Mouse (Mus musculus) forebrain, embryonic 13.5 days (tissue): Measurements from ENCODE around the gene Gp5. TPM values are rescaled to one million over a fixed set of nuclear protein-coding genes. Genes with fewer than 3 reads are reported as not detected.
"Not testable (repeated sequence)": the region's sequence is repeated elsewhere in the genome, so short reads cannot be mapped to it uniquely, and the experiment has no call there.

Source experiments
- ATAC-seq: fragments of 200-750 bp; cut with Nextera tagmentation; 2 replicates; pipeline ENCODE4 v1.8.0; 2017
- H3K27ac ChIP-seq: fragments of 300-500 bp; sonication (generic); 2 replicates; pipeline ENCODE4 v1.5.1; 2015; ENCODE audit warnings: inconsistent platforms, mild to moderate bottlenecking, moderate library complexity
- H3K27me3 ChIP-seq: fragments of 300-500 bp; sonication (generic); 2 replicates; pipeline ENCODE4 v1.6.1; 2015; ENCODE audit warnings: mild to moderate bottlenecking, inconsistent platforms
- H3K36me3 ChIP-seq: fragments of 300-500 bp; sonication (generic); 2 replicates; pipeline ENCODE4 v1.6.1; 2015; ENCODE audit warnings: mild to moderate bottlenecking, inconsistent platforms; ENCODE audit not compliant: poor library complexity, severe bottlenecking
- H3K4me1 ChIP-seq: fragments of 300-500 bp; sonication (generic); 2 replicates; pipeline ENCODE4 v1.6.1; 2015; ENCODE audit warnings: inconsistent platforms
- H3K4me2 ChIP-seq: fragments of 300-500 bp; sonication (generic); 2 replicates; pipeline ENCODE4 v1.6.1; 2015; ENCODE audit warnings: inconsistent platforms, mild to moderate bottlenecking, moderate library complexity
- H3K4me3 ChIP-seq: fragments of 300-500 bp; sonication (generic); 2 replicates; pipeline ENCODE4 v1.5.1; 2015; ENCODE audit warnings: mild to moderate bottlenecking, inconsistent platforms
- H3K9ac ChIP-seq: fragments of 300-500 bp; sonication (generic); 2 replicates; pipeline ENCODE4 v1.6.1; 2015; ENCODE audit warnings: mild to moderate bottlenecking, inconsistent platforms
- H3K9me3 ChIP-seq: fragments of 300-500 bp; sonication (generic); replicated peaks from 2 replicates; pipeline ENCODE4 v1.6.1; 2016; ENCODE audit warnings: inconsistent platforms
- WGBS: fragments of 180-500 bp; shearing (Covaris S2); methylation state at CpG from one replicate; pipeline ENCODE4 v1.1.7; 2015; 5-methylcytosine and 5-hydroxymethylcytosine counted together
- polyA plus RNA-seq: library from polyadenylated mRNA; unstranded; fragments of >200 nt; fragmentation: Nextera tagmentation; extraction: Ambion mirVana; gene quantifications from 2 replicates; pipeline ENCODE4 v1.2.1, GENCODE M21; 2015

Gp5 gene
- 0.34 and 0.64 TPM in 2 replicates for polyA plus RNA-seq

DNA sequence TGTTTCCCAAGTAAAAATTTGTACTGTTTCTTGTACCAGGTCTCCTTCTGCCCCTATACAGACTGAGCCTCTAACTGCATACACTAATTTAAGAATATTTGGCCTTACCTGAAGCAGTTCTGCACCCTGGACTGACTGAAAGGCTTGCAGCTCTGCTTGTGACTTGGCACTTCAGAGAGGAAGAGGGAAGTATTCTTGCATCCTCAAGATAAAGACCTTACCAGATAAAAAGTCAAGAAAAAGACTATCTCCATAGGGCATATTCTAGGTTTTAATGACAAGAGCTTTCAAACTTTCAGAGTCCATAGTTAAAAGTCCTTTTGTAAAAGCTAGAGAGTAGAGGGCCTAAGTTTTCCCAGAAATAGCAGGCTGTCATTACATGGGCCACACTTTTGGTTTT lies at the start of gene Gp5:
TSS of gene Gp5 (minus strand) at position 133 of the 400 bp plus-strand sequence.
- ATAC-seq: no peak
- peak within 1 kb of the TSS; percentile 52 for H3K4me3 ChIP-seq
- H3K4me2 ChIP-seq: peak within 1 kb of the TSS; percentile 91
- H3K4me1 ChIP-seq: peaks cover 22% of the 10 kb centered on the region
- peaks cover 9% of the 10 kb centered on the region; the same call in 1 of the 2 replicates for H3K36me3 ChIP-seq
- no peak within 1 kb of the TSS for H3K27ac ChIP-seq
- no peaks in the 10 kb centered on the region for H3K9me3 ChIP-seq
- peaks cover 53% of the 10 kb centered on the region for H3K27me3 ChIP-seq
- peak within 1 kb of the TSS; percentile 67 for H3K9ac ChIP-seq

- H3K36me3 ChIP-seq: peaks cover 37% of the 10 kb centered on the region
- ATAC-seq, H3K9ac ChIP-seq, H3K27me3 ChIP-seq, H3K4me1 ChIP-seq, H3K4me3 ChIP-seq, H3K9me3 ChIP-seq, H3K27ac ChIP-seq, H3K4me2 ChIP-seq: not testable (repeated sequence)
- WGBS: 93% methylated on average over 11 of the region's 11 CpGs
Measured at GRCm38 (mm10) chr16:30353489-30353888, 42.9 kb upstream of the Gp5 start.

DNA sequence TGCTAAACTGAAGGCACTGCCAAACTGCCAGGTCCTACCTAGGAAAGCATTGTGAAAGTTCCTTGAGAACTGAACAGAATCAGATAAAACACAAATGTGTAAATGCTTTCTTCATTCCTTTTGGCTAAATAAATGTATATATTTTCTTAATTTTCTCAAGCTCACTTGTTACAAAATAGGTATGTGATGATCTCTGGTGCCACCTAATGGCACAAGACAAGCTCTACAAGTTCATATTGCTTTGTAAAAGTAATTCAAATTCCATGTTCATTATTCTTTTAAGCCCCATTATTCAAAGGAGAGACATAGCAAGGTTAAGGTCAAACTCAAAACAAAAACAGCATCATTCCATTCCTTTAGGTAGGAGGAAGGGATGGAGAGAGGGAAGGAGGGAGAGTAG lies 3.7 kb upstream of the Gp5 start:
- ATAC-seq: no peak
- Histone ChIP-seq H3K27me3 (peaks cover 22% of the 10 kb centered on the region), H3K4me2 (no peak overlapping the region), H3K36me3 (peaks cover 12% of the 10 kb centered on the region; the same call in 1 of the 2 replicates), H3K4me3 (no peak overlapping the region), H3K4me1 (peaks cover 6% of the 10 kb centered on the region), H3K27ac (no peak overlapping the region), H3K9ac (no peak overlapping the region), H3K9me3 (no peaks in the 10 kb centered on the region)

- Histone ChIP-seq H3K4me2 (no peak overlapping the region), H3K27ac (no peak overlapping the region), H3K9me3 (no peaks in the 10 kb centered on the region), H3K27me3 (peaks cover 55% of the 10 kb centered on the region), H3K36me3 (peaks cover 6% of the 10 kb centered on the region; the same call in 1 of the 2 replicates), H3K4me1 (peaks cover 22% of the 10 kb centered on the region), H3K4me3 (no peak overlapping the region), H3K9ac (no peak overlapping the region)
- no peak for ATAC-seq
- whole genome bisulfite sequencing: 52% methylated on average over 8 of the region's 8 CpGs
Measured at GRCm38 (mm10) chr16:30310171-30310515, 436 bp downstream of the Gp5 start.

GRCm38 (mm10) chr16:30309395-30310170 lies 996 bp downstream of the Gp5 start:
- Histone ChIP-seq H3K4me1 (peaks cover 22% of the 10 kb centered on the region), H3K9ac (peak overlapping the region; percentile 67), H3K4me3 (peak overlapping the region; percentile 52), H3K4me2 (peak overlapping the region; percentile 91), H3K27ac (no peak overlapping the region), H3K9me3 (no peaks in the 10 kb centered on the region), H3K36me3 (peaks cover under 1% of the 10 kb centered on the region; the same call in 1 of the 2 replicates), H3K27me3 (peaks cover 57% of the 10 kb centered on the region)
- 4% methylated on average over 34 of the region's 34 CpGs for WGBS
- no peak; the same call in 1 of the 2 replicates for ATAC-seq

- Histone ChIP-seq H3K27me3 (peaks cover 64% of the 10 kb centered on the region), H3K27ac (no peak overlapping the region), H3K36me3 (no peaks in the 10 kb centered on the region), H3K4me3 (peak overlapping the region; percentile 52), H3K4me2 (peak overlapping the region; percentile 91), H3K9me3 (no peaks in the 10 kb centered on the region), H3K4me1 (peaks cover 22% of the 10 kb centered on the region), H3K9ac (peak overlapping the region; percentile 67)
- peak; percentile 71 for ATAC-seq
- WGBS: under 1% methylated on average over 71 of the region's 72 CpGs
Measured at GRCm38 (mm10) chr16:30308616-30309394, 1.8 kb downstream of the Gp5 start.

DNA sequence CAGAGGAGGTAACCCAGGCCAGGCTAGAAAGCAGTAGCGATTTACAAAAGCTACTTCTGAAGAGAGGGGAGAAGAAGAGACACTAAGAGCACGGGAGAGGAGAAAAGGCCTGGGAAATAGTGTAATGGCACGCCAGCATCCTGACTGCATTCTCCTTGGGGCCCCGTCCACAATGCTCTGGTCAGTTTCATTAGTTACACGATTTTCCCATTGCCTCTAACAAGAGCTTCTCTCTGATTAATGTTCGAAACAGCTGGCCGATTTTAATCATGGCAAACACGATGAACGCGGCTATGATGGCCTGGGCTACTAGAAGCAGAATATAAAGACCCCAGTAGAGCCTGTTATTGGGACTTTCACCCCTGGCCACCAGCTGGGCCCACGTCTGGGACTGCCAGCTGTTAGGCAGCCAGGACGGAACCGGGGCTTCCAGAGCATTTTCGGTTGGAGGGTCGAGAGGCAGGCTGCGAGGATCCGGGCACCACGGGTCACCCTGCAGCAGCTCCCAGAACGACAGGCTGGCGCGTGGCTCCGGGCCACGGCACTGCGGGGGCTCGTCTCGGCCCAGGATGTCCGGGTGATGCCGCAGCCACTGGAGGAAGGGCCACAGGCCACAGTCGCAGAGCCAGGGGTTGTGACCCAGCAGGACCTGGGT lies 2.5 kb downstream of the Gp5 start:
- Histone ChIP-seq H3K27ac (no peak overlapping the region), H3K36me3 (no peaks in the 10 kb centered on the region), H3K9ac (peak overlapping the region; percentile 67), H3K27me3 (peaks cover 67% of the 10 kb centered on the region), H3K4me2 (peak overlapping the region; percentile 91), H3K9me3 (no peaks in the 10 kb centered on the region), H3K4me1 (peaks cover 22% of the 10 kb centered on the region), H3K4me3 (peak overlapping the region; percentile 52)
- WGBS: 15% methylated on average over 29 of the region's 29 CpGs
- peak; percentile 39; the same call in 1 of the 2 replicates for ATAC-seq

GRCm38 (mm10) chr16:30307306-30307705 lies 3.3 kb downstream of the Gp5 start:
- no peak overlapping the region for H3K4me3 ChIP-seq
- WGBS: 56% methylated on average over 12 of the region's 12 CpGs
- H3K4me2 ChIP-seq: no peak overlapping the region
- H3K27me3 ChIP-seq: peaks cover 67% of the 10 kb centered on the region
- no peak for ATAC-seq
- no peaks in the 10 kb centered on the region for H3K36me3 ChIP-seq
- no peak overlapping the region for H3K9ac ChIP-seq
- no peak overlapping the region for H3K27ac ChIP-seq
- H3K9me3 ChIP-seq: no peaks in the 10 kb centered on the region
- H3K4me1 ChIP-seq: peaks cover 22% of the 10 kb centered on the region

GRCm38 (mm10) chr16:30306102-30306501 lies 4.5 kb downstream of the Gp5 start:
- Histone ChIP-seq H3K36me3 (no peaks in the 10 kb centered on the region), H3K27me3 (peaks cover 63% of the 10 kb centered on the region), H3K9ac (no peak overlapping the region), H3K27ac (no peak overlapping the region), H3K4me1 (peaks cover 22% of the 10 kb centered on the region), H3K4me3 (no peak overlapping the region), H3K9me3 (no peaks in the 10 kb centered on the region), H3K4me2 (no peak overlapping the region)
- 89% methylated on average over 4 of the region's 4 CpGs for WGBS
- no peak for ATAC-seq

DNA sequence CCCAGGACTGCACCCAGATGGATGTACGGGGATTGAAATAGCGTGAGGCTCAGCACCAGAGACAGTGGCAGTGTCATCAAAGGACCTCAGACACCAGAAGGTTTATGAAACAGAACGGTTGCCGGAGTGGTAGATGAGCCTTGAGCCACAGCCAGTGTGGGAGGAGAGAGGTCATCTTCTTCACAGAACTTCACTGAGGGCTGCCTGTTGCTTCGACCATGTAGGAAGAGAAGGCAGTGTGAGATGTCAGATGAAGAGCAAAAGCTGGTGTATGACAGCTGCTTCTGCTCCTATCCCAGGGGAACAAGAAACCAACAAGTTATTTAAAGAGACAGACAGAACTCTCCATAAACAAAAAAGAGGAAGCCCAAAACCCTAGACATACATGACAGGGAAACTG lies 6.3 kb downstream of the Gp5 start:
- Histone ChIP-seq H3K9ac (no peak overlapping the region), H3K27me3 (peaks cover 45% of the 10 kb centered on the region), H3K4me2 (no peak overlapping the region), H3K36me3 (no peaks in the 10 kb centered on the region), H3K27ac (no peak overlapping the region), H3K4me1 (peaks cover 16% of the 10 kb centered on the region), H3K9me3 (no peaks in the 10 kb centered on the region), H3K4me3 (no peak overlapping the region)
- ATAC-seq: no peak
- WGBS: 87% methylated on average over 5 of the region's 5 CpGs

DNA sequence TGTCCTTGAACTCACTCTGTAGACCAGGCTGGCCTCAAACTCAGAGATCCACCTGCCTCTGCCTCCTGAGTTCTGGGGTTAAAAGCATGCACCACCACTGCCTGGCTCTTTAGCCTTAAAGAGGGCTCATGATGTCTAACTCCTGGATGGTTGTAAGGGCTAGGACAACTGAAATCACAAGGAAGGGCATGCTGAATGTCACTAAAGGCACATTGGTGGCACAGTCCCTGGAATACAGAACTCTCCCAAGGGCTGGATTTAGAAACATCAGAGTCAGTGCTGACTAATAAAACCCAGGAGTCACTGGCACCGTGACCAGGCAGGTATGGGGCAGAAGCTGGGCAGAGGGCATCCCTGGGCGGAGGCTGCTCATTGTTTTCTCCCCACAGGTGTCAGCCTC lies 7.2 kb downstream of the Gp5 start:
- peaks cover 37% of the 10 kb centered on the region for H3K27me3 ChIP-seq

GRCm38 (mm10) chr16:30302686-30303085 lies 7.9 kb downstream of the Gp5 start:
- Histone ChIP-seq H3K4me3 (no peak overlapping the region), H3K27me3 (peaks cover 30% of the 10 kb centered on the region), H3K4me1 (peaks cover under 1% of the 10 kb centered on the region; the same call in 1 of the 2 replicates), H3K9ac (no peak overlapping the region), H3K36me3 (no peaks in the 10 kb centered on the region), H3K4me2 (no peak overlapping the region), H3K27ac (no peak overlapping the region), H3K9me3 (no peaks in the 10 kb centered on the region)
- no peak for ATAC-seq
- WGBS: 88% methylated on average over 6 of the region's 6 CpGs

More for the DNA sequence above, 7.2 kb downstream of the Gp5 start:
- Histone ChIP-seq H3K9me3 (no peaks in the 10 kb centered on the region), H3K4me1 (peaks cover 8% of the 10 kb centered on the region), H3K27ac (no peak overlapping the region), H3K4me3 (no peak overlapping the region), H3K36me3 (no peaks in the 10 kb centered on the region), H3K4me2 (no peak overlapping the region), H3K9ac (no peak overlapping the region)
- no peak for ATAC-seq
- 79% methylated on average over 2 of the region's 2 CpGs for WGBS
